Mouse (Mus musculus) stomach, postnatal 0 days (tissue): ENCODE measurements around the gene Nnat.

Experiments used
- CTCF ChIP-seq: IDR thresholded peaks from 2 replicates; pipeline ENCODE4 v1.5.1; 2016; ENCODE audit warnings: antibody characterized with exemption, low read depth, mild to moderate bottlenecking, moderate library complexity
- EP300 ChIP-seq: optimal IDR thresholded peaks from 2 replicates; pipeline ENCODE3; 2016; ENCODE audit warnings: antibody characterized with exemption

DNA sequence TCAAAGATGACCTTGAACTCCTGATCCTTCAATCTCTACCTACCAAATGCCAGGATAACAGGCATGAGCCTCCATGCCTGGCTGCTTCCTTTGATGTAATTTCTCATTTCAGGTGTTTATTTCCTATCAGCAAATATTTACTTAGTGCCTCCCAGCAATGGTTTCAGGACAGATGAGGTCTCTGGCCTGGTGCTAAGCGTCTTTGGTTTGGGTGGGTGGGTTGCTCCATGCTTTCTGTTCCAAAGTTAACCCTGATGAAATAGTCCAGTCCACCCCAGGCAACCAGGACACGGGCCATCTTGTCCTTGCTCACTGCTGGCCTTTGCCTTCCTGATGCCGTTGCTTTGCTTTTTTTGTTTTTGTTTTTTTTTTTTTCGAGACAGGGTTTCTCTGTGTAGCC is 9.6 kb upstream of the Nnat start:
- TF ChIP-seq CTCF = no peak
- TF ChIP-seq EP300 = no peak
